Mouse (Mus musculus) left cerebral cortex, adult 18-20 months (tissue): Measurements from ENCODE around the gene Sgk2. TPM values are rescaled to one million over a fixed set of nuclear protein-coding genes. Genes with fewer than 3 reads are reported as not detected.

ENCODE experiments used
- DNase-seq, 2 experiments: peaks; one replicate each; pipeline ENCODE4 v3.0.0; 2021 to 2022; ENCODE audit warnings: low spot score in 2 of 2, mixed read lengths in 1 of 2
- total RNA-seq, 2 experiments: library from RNA; stranded (reverse); gene quantifications; 2 replicates each; pipeline ENCODE4 v1.2.3; 2021

Gene Sgk2
- total RNA-seq, 2 experiments from 2014 or later, result 0.30 to 0.45 TPM

DNA sequence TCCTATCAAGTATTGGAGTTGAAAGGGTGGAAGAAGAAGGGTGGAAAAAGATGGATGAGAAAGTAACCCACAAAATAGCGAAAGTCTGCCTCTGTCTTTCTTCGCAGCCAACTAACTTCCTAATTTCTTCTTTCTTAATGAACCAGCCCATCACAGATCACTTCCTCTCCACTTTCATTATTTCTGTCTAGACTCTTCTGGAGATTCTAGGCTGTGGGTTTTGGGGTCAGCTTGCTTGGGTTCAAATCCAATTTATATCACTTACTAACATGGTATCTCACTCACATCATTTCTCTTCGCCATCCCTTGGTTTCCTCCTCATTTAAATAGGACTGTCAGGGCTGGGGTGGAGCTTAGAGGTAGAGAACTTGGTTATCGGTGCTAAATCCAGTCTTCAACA lies 1.1 kb downstream of the Sgk2 start:
- no peak for DNase-seq

DNA sequence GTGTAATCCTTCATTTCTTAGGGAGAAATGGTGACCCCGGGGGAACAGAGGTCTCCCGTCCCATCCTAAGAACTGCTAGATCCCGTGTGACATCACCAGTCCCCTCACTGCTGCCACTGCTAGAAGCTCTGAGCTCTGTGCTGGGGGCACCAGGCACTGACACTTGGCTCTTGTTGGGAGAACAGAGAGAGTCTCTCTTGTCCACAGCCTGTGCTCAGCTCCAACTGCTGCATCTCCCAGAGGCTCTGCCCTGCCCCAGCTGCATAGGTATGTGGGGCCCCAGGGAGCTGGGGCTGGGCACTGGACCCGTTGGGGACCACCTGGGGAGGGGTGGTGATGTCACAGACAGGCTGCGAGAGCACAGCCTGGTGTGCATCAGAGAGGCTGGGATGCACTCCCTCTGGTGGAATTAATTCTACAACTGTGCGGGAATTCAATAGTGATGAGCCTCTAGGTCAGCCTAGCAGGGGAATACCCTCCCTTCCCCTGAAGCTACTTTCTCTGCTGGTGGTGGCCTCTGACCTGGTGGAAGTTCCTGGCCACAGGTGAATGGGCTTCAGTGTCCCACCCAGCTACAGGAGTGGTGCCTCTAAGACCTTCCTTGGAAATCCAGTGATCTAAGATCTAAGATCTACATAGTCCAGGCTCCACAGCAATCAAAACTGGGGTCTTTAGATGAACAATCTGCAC lies 4.4 kb downstream of the Sgk2 start:
- DNase-seq, result no peak

DNA sequence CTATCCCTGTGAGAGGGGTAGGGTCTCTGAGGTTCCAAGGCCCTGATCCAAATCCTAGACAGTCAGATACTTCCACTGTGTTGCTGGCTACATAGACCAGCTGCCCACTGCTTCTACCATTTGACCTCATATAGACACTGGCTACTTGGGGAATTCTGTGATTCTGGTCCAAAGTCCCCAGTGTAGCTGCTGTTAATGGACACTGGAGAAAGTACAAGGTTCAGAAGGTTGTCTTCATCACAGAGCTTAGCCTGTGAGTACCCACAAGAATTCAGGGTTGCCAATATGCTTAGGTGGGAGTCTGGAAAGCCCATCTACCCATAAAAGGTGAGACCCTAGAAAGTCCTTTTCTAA lies 4.9 kb downstream of the Sgk2 start:
- DNase-seq, result no peak

DNA sequence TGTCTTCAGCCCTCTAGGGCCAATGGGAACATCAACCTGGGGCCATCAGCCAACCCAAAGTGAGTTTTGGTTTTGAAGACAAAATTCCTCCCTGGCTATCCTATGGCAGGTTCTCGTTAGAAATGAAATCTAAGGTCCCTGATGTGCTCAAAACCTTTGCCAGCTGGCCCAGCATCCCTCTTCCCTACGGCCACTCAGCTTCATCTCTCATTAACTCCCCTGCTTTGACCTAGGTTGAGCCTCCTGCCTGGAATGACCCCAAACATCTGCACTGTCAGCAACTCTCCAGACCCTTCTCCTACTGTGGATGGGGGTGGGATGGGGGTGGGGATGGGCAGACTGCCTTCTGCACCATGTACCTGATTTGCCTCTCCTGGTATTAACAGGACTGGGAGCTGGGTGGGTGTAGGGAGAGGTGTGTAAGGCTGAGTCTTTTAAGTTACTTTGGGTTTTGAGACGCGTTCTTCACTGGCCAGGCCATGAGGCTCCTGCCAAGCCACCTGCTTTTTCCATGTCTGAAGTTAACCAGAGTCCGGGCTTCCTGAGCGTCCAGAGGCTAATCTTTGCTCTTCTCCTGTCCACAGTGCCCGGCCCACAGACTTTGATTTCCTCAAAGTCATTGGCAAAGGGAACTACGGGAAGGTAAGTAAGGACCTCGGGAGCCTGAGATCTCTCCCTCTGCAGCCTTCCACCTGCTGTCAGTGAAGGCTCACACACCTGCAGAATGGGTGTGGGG lies 6.9 kb downstream of the Sgk2 start:
- no peak for DNase-seq

DNA sequence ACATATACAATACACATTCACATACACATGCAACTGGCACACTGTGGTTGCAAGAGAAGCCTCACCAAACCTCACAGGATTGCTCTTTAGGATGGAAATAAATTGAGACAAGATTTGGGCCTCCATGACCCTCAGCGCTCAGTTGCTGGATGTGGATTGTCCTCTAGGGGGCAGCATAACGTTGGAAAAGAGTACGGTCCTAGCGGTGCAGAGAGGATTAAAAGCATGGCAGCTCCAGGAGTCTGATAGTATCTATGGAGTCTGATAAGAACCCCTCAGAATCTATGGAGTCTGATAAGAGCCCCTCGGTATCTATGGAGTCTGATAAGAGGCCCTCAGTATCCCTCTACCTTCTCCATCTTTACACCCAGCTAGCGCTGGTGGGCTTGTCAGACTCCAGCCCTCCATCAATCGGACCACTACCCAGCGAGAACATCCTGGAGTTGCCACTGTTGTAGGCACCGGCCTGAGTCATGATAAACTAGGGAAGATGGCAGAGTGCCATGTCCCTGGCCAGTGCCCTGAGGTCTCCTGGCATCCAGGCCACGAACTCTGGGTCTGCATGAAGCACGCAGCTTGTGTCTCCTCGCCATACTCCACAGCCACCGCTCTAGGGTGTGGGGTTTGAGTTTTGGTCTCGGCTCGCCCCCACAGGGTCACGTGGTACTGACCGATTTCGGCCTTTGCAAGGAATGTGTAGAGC lies 11.5 kb downstream of the Sgk2 start:
- DNase-seq, result peak; percentile 59 to 76

DNA sequence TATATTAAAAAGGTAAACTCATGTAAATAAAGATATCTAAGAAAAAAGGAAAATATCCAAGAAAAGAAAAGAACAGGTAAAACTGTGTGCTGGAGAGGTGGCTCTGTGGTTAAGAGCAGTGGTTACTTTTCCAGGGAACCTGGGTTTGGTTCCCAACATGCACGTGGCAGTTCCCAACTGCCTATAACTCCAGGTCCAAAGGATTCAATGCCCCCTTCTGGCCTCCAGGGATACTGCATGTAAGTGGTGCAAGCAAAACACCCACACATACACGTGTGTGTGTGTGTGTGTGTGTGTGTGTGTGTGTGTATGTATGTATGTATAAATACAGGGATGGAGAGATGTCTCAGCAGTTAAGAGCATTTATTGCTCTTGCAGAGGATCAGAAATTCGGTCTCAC lies 12.6 kb downstream of the Sgk2 start:
- DNase-seq, result peak; percentile 22 to 37

DNA sequence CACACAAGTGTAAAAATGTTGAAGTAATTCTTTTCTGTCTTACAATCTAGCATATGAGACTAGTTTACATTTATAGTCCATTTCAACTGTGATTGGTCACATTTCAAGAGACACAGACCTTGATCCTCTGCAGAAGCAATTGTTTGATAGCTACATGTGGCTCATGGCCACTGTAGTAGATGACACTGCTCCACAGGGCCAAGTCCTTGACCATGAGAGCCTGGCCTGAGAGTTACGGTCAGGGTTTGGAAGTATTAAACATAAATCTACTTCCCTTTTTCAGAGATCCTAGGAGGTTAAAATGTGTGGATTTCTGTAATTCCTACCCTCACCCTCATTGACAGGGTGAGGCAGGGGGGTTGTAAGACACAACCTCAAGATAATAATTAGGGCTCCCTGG lies 13.9 kb downstream of the Sgk2 start:
- DNase-seq, result no peak

DNA sequence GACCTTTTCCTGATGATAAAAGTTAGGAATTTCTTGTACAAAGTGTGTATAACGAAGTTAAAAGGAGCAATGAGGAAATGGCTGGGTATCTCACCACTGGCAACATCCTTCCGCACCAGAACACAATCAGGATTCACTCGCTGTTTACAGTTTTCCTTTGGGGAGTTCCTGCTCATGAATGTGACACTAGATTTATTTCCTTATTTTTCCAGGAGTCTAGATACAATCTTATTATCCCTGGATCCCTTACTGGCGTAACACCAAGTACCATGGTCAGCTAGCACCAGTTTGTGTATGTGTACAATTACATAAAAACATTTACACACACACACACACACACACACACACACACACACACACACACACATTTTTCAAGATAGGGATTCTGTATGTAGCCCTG lies 20.2 kb downstream of the Sgk2 start:
- DNase-seq, result no peak

DNA sequence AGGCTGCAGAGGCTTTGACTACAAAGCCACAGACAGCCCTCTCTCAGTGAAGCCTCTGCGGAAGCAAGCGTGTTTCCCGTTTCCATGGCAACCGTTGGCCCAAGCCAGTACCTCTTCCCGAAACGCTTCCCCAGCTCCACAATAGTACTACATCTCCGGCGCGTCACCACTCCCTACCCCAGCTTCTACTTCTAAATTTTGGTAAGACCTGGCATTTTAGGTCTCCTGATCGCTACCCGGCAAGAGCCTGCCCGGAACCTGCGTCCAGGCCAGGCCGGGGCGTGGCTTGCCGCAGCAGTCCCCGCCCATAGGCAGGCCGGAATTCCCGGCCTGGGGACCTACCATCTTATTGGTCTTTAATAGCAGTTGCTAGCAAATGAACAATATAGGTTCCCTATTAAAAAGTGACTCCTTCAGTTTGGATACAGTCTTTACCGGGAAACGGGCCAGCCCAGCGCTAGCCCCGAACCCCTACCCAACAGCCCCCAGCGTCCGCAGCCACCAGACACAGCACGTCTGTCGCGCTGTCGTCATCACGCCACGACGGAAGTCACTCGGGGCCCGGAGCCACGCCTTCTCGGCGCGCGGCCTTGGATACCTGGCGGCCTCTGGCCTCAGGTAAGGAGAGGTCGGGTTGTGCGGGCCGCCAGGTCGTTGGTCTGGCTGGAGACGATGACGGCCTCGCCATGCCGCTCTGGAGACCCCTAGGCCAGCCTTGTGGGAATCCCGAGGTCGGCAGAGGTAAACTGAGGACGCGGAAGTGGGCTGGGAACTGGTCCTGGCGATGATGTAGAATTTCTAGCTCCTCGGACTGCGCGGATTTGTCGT lies 30.0 kb downstream of the Sgk2 start, which contains the start of gene Ift52:
Gene Ift52 (plus strand): TSS at position 439 of the 828 bp plus-strand sequence.
- peak; percentile 94 to 95 for DNase-seq

DNA sequence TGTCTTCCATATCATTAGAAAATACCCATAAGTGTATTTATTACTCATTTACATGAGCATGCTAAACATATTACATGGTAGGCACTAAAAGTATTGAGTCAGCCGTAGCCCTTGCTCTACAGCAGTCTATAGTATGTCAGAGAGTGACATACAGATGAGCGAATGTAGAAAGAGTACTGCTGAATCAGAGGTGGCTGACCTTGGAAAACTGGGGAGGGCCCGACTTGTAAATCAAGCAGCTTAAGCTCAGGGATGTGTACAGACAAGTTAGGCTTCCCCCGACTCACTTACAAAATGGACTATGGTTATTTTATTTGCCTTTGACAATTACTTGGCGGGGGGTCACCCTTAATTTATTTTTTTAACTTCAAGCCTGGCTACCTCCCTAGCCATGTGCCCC lies 44.2 kb downstream of the Sgk2 start:
- DNase-seq, result no peak

DNA sequence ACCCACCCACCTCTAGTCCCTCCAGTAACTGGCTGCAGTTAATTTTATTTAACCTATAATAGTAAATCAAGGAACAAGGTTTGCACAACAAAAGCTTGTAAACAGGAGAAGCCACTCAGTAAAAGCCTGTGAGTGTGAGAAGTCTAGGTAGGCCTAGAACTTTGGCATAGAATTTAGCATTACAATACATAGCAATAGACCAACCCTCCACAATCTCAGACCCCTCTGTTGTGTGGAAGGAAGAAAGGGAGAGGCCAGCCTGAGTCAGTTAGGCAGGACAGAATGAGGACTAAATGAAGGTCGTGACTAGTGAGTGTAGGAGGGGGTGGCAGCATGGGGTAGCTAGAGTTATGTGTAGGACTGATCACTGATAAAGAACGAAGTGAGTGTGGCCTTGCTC lies 44.6 kb downstream of the Sgk2 start:
- no peak for DNase-seq

DNA sequence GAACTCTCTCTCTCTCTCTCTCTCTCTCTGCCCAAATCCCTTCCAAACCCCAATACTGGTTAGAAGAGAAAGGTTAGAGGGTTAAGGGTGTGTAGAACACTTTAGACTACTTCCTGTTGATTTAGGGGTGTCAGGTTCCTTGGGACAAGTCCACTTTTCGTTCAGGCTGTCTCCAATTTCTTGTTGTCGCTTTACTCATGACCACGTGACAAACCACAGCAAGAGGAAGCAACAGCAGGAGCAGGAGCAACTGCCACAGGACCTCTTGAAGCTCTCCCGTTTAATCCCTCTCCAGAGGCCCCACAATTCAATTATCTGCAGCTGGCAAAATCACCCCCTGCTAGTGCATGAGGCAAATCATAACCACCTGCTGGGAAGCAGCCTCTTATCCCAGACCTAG lies 45.5 kb downstream of the Sgk2 start:
- no peak for DNase-seq

DNA sequence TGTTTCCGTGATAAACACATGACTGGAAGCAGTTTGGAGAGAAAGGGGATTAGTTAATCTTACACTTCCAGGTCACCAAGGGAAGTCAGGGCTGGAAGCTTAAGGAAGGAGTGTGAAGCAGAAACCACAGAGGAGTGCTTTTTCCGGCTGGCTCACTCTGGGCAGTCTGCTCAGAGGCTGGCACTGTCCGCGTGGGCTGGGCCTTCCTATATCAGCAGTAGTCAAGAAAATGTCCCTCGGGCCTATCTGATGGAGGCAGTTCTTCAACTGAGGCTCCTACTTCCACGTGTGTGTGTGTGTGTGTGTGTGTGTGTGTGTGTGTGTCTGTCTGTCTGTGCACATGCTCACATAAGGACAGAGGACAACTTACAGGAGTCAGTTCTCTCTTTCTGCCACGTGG lies 52.8 kb downstream of the Sgk2 start:
- DNase-seq, result no peak

DNA sequence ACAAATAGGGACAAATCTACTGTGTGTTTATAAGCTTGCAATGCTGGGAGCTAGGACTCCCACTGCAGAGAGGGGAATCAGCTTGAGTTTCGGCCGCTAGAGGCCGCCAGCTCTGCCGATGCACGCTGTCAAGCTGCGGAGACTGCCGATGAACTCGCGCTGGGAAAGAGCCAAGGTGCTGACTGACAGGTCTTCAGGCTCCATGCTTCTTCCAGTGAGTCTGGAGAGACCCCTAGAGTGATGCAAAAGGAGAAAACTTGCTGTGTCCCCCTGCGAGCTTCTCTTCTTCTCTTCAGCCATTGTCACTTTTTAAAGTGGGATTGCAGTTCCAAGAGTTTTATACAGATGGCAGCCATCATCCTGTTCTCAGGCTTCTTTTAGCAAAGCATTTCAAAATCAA lies 61.0 kb downstream of the Sgk2 start:
- DNase-seq, result peak; percentile 72 to 74

DNA sequence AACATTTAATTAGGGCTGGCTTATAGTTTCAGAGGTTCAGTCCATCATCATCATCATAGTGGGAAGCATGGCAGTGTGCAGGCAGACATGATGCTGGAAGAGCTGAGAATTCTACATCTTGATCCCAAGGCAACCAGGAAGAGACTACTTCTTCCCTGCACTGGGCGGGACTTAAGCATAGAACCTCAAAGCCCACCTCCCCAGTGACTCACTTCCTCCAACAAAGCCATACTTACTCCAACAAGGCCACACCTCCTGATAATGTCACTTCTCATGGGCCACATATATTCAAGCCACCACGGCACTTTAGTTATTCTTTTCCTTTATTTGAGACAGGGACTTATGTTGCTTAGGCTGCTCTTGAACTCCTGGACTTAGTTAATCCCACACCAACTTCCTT lies 62.0 kb downstream of the Sgk2 start:
- DNase-seq, result no peak

DNA sequence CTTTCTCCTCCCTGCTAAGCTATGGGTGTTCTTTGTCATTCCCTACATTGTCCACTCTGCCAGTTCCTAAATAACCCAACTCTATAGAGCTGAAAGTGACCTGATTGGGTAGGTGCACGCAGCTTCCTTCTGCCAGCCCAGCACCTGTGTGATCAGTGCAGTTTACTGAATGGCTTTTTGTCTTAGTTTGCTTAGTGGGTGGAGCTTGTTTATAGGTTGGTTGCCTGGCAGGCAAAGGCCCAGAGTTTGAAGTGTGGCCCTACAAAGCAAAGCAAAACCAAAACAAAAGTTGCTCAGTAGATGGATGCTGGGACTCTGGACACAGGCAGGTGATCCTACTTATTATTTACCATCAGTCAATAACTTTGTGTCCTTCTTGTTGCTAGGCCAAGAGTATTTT lies 64.6 kb downstream of the Sgk2 start:
- DNase-seq, result no peak

DNA sequence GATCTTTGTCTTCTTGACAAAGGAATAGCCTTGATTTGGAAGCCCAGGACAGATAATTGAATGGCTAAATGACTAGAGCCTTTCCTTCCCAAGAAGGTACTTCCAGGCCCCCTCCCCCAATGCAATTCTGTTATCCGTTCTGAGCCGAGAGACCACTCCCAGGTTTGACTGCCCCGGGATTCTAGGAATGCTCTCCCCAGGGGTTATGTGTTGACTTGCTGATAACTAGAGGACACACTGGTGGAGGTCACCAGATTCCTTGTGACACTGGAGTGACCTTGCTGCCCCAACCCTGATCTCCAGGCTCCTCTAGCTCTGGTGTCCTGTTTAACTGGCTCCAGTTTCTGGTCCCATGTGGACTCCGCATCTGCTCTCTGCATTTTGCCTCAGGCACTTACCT lies 65.0 kb downstream of the Sgk2 start:
- no peak for DNase-seq

DNA sequence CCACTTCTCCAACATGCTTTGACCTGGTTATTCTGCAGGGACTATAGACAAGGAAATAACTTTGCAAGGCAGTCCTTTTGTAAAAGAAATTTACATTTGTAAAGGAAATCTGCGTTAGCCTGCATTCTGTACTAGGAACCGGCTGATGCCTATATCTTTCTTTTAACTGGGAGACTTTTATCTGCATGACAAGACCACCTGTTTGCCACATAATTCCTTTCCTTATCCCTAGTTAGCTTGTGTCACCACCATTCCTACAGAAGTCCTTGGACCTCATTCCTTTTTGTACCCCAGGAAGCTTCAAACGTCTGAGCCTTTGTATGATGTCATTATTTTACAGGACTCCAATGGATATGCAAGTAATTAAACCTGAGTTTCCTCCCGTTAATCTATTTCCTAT lies 65.7 kb downstream of the Sgk2 start:
- no peak for DNase-seq

DNA sequence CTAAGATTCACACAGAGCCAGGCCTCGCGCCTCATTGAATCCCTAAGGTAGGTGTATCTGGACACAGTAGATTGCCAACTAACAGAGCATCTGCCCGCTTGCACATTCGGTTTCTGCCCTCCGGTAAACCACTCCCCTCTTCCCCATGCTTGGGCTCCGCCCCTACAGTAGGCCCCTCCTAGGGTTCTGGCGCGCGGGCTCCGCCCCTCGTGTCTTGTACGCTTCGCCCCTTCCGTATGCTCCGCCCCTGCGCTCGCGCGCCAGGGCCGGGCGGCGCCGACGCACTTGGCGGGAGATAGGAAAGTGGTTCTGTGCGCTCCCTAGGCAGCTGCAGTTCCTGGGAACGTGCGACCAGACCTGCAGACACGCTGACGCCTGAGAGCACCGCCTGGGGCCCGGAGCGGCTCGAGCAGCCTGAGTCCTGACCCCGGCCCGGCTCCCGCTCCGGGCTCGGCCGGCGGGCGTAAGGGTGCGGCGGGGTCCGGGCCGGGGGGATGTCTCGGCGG lies 67.3 kb downstream of the Sgk2 start, which contains the start of gene Mybl2:
Gene Mybl2 (plus strand): TSS at position 353 of the 506 bp plus-strand sequence.
- DNase-seq, result peak; percentile 75 to 85

DNA sequence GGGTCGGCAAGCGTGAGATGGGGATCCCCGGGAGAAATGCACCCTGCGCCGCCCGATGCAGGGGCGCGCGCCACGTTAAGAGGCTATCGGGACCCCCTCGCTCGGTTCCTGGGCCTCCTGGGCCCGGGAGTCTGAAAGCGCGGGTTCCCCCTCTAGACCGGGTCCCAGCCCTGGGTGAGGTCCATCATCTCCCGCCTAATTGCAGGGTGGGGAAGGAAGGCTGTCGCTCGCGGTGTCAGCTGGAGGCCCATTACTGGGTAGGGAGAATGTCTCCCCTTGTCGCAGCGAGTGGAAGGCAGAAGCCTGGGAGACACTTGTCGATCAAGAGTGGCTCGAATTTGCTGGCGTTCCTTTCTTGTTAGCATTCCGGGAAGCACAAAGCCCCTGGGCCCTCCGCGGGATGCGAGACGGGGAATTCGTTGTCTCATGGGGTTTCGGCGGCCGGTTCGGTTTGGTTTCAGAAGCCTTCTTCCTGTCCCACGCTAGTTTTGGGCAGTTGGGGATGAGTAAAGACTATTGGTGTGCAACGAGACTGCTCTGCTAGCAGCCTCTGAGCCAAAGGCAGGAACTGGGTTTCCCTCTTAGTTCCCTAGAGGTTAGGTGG lies 67.9 kb downstream of the Sgk2 start:
- DNase-seq, result no peak

DNA sequence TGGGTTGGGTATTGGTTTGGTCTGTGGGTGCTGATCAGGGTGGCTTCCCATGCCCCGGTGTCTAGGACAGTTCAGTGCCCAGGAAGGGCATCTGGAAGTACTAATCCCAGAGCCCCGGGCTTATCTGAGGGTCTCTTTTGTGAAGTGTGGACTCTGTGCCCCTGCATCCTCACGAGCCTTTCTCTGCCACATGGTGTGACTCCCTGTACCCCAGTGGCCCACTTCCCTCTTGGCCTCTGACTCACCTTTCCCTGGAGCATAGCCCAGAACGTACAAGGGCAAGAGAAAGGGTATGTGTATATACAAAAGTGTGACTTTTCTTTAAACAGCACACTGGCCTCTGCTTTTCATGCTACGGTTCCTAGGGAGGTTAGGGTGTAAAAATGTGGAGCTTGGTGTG lies 68.6 kb downstream of the Sgk2 start:
- DNase-seq, result no peak
